Mouse (Mus musculus): Measurements from ENCODE around the gene Kcnj11.
A peak's percentile ranks its signal among the peaks of the same experiment; 100 is the strongest.

Gene Kcnj11

GRCm38 (mm10) chr7:46103075-46103591 is 2.6 kb upstream of the Kcnj11 start:
- DNase-seq = no peak

- no peak for DNase-seq
These were observed 882 bp downstream of the Kcnj11 start for GRCm38 (mm10) chr7:46099682-46100081.

DNA sequence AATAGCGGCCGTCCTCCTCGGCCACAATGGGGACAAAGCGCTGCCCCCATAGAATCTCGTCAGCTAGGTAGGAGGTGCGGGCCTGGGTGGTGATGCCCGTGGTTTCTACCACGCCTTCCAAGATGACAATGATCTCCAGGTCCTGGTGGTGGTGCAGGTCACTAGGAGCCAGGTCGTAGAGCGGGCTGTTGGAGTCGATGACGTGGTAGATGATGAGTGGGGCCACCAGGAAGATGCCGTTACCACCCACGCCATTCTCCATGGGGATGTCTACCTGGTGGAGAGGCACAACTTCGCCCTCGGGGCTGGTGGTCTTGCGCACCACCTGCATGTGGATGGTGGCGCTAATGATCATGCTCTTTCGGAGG is 1.7 kb downstream of the Kcnj11 start:
- no peak for DNase-seq

GRCm38 (mm10) chr7:46098221-46098918 is 2.2 kb downstream of the Kcnj11 start:
- no peak for DNase-seq

- no peak for DNase-seq
These were observed 3.2 kb downstream of the Kcnj11 start for GRCm38 (mm10) chr7:46097319-46097783.

GRCm38 (mm10) chr7:46096136-46096535 is 4.4 kb downstream of the Kcnj11 start:
- no peak for DNase-seq

- no peak for DNase-seq
These were observed 7.8 kb downstream of the Kcnj11 start for GRCm38 (mm10) chr7:46092803-46093202.

GRCm38 (mm10) chr7:46088241-46088640 is 12.3 kb downstream of the Kcnj11 start:
- DNase-seq = no peak

GRCm38 (mm10) chr7:46086378-46086777 is 14.2 kb downstream of the Kcnj11 start:
- DNase-seq = no peak

DNA sequence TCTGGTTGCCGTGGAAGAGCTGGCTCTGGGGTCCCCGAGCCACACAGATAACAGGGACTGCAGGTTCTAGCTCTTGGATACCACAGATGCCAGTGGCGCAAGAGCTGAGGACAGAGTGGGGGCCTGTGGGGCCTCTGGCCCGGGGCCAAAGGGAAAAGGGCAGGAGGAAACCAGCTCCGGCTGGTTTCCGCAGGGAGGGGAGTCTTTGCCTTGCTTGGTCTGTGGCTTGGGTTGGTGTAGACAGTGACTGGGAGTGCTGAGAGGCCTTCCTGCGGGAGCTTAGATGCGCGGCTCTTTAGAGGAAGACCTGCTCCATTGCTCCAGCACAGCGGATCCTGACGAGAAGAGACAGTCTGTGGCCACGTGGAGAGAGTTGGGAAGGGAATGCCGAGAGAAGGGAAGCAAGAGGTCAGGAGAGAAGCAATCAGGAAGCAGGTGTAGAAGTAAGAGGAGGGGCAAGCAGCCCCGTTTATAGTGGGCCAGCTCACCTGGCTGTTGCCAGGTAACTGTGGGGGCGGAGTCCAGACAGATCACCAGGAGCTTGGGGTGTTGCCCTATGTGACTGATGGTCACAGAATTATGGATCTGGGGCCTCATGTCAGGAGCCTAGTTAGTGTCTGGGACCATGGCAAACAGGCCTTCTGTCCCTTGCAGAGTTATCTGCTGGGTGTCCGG is 15.6 kb downstream of the Kcnj11 start:
- DNase-seq = no peak

DNA sequence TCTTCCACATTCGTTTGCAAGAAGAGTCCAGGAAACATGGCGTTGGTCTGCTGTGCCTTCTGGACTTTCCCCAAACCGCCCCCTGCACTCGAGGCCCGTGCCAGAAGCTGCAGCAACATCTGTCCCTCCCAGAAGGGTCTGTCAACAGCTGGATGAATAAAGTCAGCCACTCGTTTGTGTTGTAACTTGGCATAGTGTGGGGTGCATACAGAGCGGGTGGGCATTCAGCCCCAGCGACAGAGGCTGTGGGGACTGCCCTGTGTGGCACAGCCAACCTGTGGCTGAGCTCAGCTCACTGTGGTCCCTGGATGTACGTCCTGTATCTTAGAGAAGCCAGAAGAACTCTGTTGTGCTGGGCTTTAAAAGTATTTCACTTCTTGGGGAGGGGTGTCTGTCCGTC is 16.5 kb downstream of the Kcnj11 start:
- no peak for DNase-seq

DNA sequence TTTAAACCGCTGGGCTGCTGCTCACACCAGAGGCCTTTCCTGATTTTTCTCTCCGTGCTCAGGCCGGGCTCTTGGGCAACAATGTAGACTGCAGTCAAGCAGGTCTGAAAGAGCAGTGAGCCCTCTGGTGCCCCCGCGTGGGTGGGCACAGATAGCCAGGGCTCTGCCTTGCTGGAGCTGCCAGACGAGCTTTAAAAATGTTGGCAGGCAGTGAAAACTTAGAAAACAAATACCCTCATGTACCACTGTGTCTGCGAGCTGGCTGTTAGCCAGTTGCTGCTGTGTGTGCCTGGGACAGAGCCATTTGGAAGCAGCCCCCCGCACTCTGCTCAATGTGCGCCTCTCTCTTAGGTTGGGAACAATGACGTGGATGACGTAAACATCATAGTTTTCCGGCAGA is 22.9 kb downstream of the Kcnj11 start:
- DNase-seq = no peak

- DNase-seq = no peak
These were observed 23.7 kb downstream of the Kcnj11 start for GRCm38 (mm10) chr7:46076844-46077243.

GRCm38 (mm10) chr7:46068831-46069230 is 31.7 kb downstream of the Kcnj11 start:
- DNase-seq = no peak

GRCm38 (mm10) chr7:46063296-46063695 is 37.3 kb downstream of the Kcnj11 start:
- DNase-seq = no peak

GRCm38 (mm10) chr7:46061614-46062013 is 39.0 kb downstream of the Kcnj11 start:
- no peak for DNase-seq

DNA sequence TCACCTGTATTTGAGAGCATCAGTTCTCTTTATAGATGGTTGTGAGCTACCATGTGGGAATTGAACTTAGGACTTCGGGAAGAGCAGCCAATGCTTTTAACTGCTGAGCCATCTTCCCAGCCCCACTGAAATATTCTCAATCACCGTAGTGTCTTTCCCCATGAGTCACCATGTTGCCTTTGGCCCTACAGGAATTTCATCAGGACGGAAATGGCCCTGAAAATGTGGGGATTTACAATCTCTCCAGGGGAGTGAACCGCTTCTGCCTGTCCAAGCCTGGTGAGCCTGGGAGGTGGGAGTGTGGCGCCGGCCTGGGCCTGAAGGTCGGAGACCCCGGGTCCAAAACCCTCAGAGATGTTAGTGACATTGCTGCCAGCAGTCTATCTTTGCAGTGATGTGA is 39.9 kb downstream of the Kcnj11 start:
- DNase-seq = no peak

DNA sequence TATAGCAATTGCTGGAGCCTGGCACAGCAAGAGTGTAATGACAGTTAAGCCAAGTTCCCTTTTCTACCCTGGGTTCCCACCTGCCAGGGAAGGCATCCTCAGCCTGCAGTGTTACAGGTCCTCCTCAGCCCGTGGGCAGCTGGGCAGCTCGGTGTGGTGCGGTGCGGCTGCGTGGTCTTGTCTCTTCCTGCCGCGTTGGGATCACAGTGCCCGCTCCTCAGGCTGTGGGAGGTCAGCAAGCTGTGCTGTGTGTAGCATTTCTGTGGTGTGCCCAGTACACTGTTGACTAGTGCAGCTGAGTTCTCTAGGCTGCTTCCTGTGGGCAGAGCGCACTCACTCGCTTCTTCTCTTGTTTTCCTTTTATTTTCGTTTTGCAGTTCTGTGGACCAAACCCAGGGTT is 41.7 kb downstream of the Kcnj11 start:
- peak; percentile 9 to 20 for DNase-seq

GRCm38 (mm10) chr7:46053566-46053965 is 47.0 kb downstream of the Kcnj11 start:
- no peak for DNase-seq

DNA sequence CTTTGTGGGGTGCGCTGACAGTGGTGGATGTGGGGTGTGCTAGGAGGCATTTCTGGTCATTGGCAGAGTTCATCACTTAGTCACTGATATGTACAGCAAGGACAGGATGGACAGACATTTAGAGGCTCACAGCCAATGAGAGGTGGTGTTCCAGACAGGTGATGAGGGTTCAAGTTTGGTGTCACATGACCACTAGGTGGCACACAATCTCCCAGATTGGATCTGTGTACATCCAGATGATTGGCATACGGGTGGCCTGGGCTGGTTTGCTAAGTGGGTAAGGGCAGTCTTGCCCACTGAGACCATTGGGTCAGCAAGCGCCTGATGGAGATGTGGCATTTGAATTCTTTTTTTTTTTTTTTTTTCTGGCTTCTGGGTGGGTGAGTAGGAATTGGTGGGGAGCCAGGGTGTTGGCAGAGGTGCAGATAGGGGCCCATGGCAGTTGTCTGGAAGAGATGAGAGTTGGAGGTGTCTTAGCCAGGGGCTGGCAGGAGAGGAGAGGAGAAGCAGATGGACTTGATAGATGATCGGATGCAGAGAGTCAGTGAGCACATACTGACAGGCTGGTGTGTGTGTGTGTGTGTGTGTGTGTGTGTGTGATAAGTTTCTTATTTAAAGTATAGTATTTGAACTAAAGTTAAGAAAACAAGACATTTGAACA is 48.3 kb downstream of the Kcnj11 start:
- no peak for DNase-seq

DNA sequence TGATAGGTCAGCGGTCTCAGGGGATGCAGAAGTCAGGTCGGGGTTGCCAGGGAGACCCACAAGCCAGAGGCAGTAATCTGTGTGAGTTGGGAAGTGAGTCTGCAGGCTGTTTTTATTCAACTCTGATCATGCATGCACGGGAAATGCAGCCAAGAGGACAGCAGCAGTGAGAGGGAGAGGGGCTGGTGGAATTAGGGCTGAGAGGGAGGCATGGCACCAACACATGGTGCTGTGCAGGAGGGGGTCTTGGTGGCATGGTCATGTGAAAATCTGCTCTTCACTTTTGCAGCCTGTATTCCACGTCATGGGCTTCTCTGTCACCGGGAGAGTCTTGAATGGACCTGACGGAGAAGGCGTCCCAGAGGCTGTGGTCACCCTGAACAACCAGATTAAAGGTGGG is 50.6 kb downstream of the Kcnj11 start:
- no peak for DNase-seq

GRCm38 (mm10) chr7:46047873-46048562 is 52.5 kb downstream of the Kcnj11 start:
- DNase-seq = no peak

DNA sequence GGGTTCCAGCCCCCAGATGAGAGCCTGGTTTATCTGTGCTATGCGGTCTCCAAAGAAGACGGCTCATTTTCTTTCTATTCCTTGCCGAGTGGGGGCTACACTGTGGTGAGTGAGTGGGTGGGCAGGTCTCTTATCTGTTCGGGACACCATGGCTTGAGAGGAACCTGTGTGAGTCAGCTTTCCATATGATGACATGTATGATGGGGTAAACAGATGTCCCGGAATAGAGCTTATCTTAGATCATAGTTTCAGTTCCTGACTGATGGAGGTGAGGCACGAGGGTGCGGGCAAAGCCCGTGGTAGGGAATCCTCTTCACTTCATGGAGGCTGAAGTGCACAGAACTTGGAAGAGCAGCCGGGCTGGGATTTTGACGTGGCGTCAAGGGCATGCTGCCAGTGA is 54.7 kb downstream of the Kcnj11 start:
- no peak for DNase-seq
